Mouse (Mus musculus) heart, postnatal 10 days (tissue): ENCODE measurements at regions not wholly inside any gene's neighbourhood (a gene's known extent, or its start where the extent isn't known, plus 50 kb on each side); places are given as distances from the start of the nearest gene placed in this dataset.

Experiments
- DNase-seq, 2 experiments: peaks; one replicate each; pipeline ENCODE4 v3.0.0; 2021
- intact Hi-C: fragments of 180-260 bp; cut with DNase I; formaldehyde crosslinking; loops from one replicate; pipeline ENCODE4 v1.15.1; 2025

- no peak for DNase-seq
- intact Hi-C loops, result no loop called here
Measured at GRCm38 (mm10) chr3:148229192-148229591, 761.2 kb downstream of the Adgrl2 start.

- intact Hi-C loops, result no loop called here
- DNase-seq, result peak; percentile 32 to 35
Measured at GRCm38 (mm10) chr3:148228002-148228707, 762.2 kb downstream of the Adgrl2 start.

DNA sequence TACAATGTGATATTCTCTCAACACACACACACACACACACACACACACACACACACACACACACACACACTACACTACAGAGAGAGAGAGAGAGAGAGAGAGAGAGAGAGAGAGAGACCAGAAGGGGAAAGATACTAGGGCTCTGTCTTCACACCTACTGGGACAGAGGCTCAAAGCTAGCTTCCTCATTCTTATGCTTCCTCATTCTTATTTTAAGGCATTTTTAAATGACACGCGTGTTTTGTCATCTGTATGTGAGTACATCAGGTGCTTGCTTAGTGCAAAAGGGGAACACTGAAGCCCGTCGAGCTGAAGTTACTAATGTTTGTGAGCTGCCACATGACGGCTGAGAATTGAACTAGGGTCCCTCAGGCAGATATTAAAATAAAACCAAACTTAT lies 769.5 kb downstream of the Adgrl2 start:
- intact Hi-C loops, result no loop called here
- DNase-seq, result no peak

DNA sequence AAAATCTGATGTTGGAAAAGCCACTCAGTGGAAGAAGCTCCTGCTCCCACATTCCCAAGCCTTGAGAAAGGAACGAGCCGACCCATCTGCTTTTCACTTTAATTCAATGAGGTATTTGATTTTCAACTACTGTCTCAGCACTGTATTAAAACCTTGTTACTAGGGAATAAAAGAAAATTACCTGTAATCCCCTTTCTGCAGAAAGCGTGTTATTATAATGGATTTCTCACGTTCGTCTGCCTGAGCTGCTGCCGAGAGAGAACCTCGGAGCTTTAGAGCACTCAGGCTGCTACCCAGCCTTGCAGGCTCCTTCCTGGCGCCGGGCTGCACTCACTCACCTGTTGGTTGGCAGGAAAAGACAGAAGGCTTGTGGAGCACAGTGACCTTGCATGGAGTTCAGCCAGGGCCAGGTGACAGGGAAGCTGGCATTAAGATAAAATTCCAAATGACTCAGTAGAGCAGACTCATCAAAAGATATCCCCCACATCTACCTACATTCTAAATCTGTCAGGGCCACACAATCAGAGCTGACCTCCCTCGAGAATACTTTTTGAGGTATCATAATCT lies 770.2 kb downstream of the Adgrl2 start:
- intact Hi-C loops, result no loop called here
- DNase-seq, result no peak

GRCm38 (mm10) chr3:148202148-148202547 lies 788.2 kb downstream of the Adgrl2 start:
- peak; percentile 17 to 25 for DNase-seq

GRCm38 (mm10) chr3:148186704-148187103 lies 803.7 kb downstream of the Adgrl2 start:
- intact Hi-C loops, result no loop called here
- no peak for DNase-seq

More at GRCm38 (mm10) chr3:148202148-148202547, 788.2 kb downstream of the Adgrl2 start:
- intact Hi-C loops, result no loop called here

DNA sequence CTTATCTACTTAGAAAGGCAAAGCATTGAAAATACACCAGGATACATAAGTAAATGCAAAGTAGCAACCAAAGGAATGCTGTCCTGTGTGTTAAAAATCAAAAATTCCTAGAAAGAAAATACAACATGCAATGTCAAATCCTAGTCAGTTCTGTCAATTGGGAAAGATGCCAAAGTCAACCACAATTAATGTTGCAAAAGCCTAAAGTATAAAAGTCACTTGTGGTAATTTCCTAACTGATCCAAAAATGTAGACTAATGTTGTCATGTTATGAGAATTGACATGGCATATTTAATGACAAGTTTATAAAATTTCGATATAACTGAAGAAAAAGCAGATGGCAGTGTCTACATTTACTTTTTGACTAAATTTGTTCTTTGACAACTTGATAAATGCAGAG lies 822.8 kb downstream of the Adgrl2 start:
- DNase-seq, result no peak
- intact Hi-C loops, result no loop called here

DNA sequence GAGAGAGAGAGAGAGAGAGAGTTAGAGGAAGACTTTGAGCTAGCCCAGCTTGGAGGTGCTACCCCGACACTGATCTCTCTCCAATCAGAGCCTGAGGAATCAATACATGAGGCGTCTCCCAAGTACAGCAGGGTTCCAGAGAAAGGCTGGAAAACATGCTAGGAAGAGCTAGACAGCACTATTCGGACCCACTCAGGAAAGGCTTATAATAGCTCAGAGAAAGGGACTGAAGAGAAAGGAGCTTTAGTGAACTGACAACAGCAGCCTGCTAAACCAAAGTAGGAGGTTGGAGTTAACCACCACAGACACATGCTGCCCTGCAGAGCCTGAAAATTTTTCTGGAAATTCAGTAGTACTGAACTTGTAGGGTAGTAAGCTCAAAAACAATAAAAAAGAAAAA lies 831.3 kb downstream of the Adgrl2 start:
- intact Hi-C loops, result no loop called here
- DNase-seq, result no peak

DNA sequence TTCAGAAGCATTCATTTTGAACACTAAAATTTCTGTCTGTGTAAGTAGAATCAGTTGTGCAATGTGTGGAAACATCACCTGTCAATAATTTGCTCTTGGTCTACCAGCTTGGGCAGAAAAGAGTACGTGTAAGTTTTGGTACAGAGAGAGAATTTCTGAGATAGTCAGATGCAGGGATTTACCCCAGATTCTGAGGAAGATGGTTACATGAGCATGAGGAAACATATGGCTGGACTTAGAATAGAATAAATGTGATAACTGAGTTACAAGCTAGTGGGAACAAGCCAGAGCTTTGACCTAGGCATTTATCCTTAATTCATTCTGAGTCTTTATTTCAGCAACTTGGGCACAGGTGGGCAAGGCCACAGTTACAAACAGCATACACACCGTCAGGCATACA lies 831.8 kb downstream of the Adgrl2 start:
- intact Hi-C loops, result no loop called here
- DNase-seq, result no peak

DNA sequence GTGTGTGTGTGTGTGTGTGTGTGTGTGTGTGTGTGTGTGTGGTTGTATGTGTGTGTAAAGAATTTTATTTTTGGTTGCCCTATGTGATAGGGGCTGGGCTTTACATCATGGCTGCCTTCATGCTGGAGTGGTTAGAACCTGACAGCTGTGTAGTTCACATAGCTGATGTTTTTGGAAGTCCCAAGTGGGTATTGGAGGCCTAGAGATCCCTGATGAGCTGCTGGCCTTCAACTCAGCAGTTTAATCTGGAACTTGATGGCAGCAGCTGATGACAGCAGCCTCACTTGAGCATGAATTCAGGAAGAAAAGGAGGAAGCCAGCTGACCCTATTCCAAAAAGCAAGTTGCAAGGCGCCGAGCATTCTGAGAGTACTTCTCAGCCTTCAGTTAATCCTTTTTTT lies 846.6 kb downstream of the Adgrl2 start:
- intact Hi-C loops, result no loop called here
- DNase-seq, result peak; percentile 44 to 45

DNA sequence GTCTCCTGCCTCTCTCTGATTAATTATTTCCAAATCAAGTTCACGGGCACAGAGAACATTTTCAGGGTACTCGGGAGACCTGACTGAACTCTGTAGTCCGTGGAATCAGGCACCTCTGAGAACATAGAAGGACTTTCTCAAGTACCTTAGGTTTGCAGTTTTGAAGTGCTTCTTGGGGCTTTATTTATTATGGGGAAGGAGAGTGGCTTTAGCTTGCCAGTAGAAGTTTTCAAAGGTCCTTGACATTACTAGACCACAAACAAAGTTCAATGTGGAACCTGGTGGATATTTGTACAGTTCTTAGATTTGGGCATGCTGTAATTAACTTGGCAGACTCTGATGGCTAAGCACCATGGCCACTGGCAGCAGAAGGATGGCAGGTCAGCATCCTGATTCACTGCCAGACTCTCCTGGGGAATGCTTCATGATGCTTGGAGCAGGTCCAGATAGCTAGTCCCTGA lies 853.5 kb downstream of the Adgrl2 start:
- DNase-seq, result peak; percentile 3 to 4
- intact Hi-C loops, result no loop called here

DNA sequence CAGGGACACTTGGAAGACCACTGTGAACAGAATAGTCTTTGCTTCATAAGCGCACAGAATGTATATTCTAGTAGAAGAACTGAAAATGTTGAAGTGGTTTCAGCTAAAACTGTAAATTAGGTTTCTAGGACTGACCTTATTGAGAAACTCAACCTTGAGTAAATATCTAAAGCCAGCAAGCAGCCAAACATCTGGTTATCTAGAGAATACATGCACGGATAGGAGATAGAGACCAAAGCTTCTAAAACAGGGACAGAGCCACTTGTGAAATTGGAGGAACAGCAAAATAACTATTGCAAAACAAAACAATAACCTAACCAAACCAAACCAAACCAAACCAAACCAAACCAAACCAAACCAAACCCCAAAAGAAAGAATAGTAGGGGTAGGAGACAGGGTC lies 855.7 kb downstream of the Adgrl2 start:
- intact Hi-C loops, result no loop called here
- no peak for DNase-seq

DNA sequence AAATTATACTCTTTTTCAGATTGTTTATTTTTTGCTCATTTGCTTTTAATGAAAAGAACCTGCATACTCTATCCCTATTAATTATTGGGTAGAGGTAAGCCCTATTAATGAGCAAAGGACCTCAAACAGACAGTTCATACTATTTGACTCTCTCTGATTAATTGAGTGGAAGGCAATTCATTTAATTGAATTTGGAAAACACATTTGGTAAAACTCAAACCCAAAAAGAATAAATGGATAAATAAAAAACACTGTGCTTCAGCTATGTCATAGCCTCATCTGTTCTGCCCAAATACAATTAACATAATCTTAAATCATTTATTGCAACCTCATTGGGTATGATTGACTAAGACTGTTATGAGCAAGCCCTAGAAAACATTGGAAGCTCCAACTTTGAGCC lies 874.8 kb downstream of the Adgrl2 start:
- intact Hi-C loops, result no loop called here
- DNase-seq, result no peak

DNA sequence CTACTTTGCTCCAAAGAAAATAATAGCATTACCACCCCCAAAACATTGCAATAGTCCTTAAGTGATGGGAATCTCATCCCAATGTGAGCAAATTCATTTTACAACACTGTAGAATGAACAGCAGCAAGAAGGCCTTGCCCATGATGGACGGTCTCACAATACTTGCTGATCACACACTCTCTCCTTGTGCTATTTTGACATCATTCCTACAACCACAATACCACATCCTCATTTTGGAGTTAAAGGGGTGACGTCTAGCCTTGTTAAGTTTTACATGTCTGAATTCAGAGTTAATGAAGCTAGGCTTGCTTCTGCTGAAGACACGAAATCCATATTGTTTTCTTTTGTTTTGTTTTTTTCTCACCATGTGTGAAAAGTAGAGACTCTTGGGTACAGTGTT lies 878.2 kb downstream of the Adgrl2 start:
- intact Hi-C loops, result no loop called here
- DNase-seq, result no peak

DNA sequence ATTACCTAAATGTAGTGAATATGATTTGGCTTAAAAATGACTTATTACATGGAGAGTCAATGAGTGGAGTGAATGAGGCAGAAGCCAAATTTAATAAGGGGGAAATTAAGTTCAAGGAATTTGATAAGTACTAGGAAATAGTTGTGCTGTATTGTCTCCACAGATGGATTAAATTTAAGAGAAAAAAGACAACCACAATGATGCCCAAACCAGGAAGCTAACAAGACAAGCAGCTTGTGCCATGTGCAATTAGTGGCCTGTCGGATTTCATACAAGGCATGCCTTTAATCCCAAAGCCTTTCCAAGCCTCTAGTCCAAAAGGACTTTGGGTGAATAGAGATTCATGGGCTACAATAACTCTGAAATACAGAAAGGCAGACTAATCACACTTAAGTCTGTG lies 883.3 kb downstream of the Adgrl2 start:
- no peak for DNase-seq
- intact Hi-C loops, result no loop called here

DNA sequence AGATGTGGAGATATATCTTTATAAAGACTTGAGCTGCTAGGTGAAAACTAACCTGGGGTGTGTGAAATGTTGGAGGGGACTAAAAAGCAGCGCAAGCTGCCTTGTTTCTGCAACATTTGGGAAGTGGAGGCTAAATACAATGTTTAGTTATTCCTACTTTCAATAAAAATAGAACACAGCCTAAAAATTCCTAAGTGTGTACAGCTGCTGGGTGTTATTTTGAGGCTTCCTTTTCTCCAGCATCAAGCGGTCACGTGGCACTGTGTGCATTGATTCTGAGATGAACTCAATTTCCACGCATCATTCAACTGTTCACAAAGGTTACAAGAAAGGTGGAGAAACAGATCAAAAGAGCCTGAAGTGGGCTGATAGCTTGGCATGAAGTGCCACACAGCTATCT lies 896.4 kb downstream of the Adgrl2 start:
- intact Hi-C loops, result no loop called here

GRCm38 (mm10) chr3:148075841-148076240 lies 914.5 kb downstream of the Adgrl2 start:
- no peak for DNase-seq
- intact Hi-C loops, result no loop called here

More for the DNA sequence above, 896.4 kb downstream of the Adgrl2 start:
- no peak for DNase-seq

GRCm38 (mm10) chr3:148066701-148067100 lies 923.7 kb downstream of the Adgrl2 start:
- intact Hi-C loops, result no loop called here
- no peak for DNase-seq

- intact Hi-C loops, result no loop called here
- no peak for DNase-seq
Measured at GRCm38 (mm10) chr3:148056074-148056473, 934.3 kb downstream of the Adgrl2 start.

DNA sequence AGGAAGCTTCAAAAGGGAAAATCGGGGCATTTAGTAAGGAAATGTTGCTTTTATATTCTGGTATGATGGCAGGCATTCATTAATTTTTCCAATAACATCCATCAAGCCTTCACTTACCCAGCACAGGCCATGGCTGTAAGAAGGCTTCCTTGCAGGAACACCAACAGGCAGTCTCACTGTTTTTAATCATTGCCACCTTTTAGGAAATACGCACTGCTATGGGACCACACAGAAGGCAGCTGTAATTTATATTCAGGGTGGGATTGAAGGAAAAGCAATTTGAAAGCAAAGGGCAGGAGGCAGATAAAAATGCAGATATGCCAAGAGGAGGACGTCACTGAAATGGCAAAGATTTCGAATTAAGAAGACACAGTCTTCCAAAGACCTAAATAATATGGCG lies 937.8 kb downstream of the Adgrl2 start:
- intact Hi-C loops, result no loop called here
- no peak for DNase-seq

GRCm38 (mm10) chr3:148048247-148048646 lies 942.1 kb downstream of the Adgrl2 start:
- intact Hi-C loops, result no loop called here
- no peak for DNase-seq

- intact Hi-C loops, result no loop called here
- no peak for DNase-seq
Measured at GRCm38 (mm10) chr3:148032532-148032931, 957.8 kb downstream of the Adgrl2 start.

GRCm38 (mm10) chr3:148005831-148006230 lies 984.5 kb downstream of the Adgrl2 start:
- DNase-seq, result no peak
- intact Hi-C loops, result no loop called here
